Mouse (Mus musculus) 3134 (cell line): ENCODE data around the gene Esp16.
"Not testable (repeated sequence)": the region's sequence is repeated elsewhere in the genome, so short reads cannot be mapped to it uniquely, and the experiment has no call there.

ENCODE experiments used
- DNase-seq: peaks from one replicate; pipeline ENCODE4 v3.0.0-alpha.2; 2011; ENCODE audit warnings: low spot score; ENCODE audit not compliant: insufficient read length; ENCODE audit errors: extremely low read depth

Esp16 gene

GRCm38 (mm10) chr17:39535842-39536241, at the start of gene Esp16:
Esp16 (plus strand) TSS chr17:39536142.
- DNase-seq, result not testable (repeated sequence)

DNA sequence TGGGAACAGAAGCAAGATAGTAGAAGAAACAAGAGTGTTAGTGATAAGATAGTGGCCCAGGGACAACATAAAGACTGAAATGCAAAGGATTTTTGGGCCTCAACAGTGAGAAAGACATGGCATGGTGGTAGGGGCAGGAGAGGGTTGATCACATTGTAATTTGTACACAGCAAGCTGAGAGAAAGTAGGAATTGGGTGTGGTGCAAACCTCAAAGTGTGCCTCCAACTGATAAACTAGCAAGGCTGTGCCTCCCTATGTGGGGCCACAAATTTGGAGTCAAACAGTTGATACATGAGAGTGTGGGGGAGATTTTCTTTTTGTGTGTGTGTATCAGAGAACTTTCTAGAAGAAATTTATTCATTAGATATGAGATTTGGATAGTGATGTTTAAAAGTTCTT, 37.9 kb upstream of the Esp16 start:
- DNase-seq, result not testable (repeated sequence)
